Mouse (Mus musculus) left cerebral cortex, adult 11 months (tissue): ENCODE measurements around the gene Gna14.
A peak's percentile ranks its signal among the peaks of the same experiment; 100 is the strongest.

Experiments
- DNase-seq: peaks from one replicate; pipeline ENCODE4 v3.0.0; 2022; ENCODE audit warnings: low spot score

Gna14 gene

DNA sequence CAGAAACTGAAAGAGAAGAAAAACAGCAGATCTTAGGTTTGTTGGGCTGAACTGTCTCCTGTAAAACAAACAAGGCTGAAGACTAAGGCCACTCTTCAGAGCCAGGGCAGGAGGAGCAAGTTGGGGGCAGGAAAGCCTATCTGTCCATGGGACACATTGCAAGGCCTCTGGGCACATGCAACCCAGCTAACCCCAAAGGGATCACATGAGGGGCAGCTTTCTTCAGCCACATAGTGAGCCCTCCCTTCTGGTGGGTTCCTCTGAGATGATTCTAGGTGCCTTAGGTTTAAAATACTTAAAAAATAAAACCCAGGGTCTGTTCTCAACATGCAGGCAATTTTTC, 158.4 kb downstream of the Gna14 start:
- no peak for DNase-seq

DNA sequence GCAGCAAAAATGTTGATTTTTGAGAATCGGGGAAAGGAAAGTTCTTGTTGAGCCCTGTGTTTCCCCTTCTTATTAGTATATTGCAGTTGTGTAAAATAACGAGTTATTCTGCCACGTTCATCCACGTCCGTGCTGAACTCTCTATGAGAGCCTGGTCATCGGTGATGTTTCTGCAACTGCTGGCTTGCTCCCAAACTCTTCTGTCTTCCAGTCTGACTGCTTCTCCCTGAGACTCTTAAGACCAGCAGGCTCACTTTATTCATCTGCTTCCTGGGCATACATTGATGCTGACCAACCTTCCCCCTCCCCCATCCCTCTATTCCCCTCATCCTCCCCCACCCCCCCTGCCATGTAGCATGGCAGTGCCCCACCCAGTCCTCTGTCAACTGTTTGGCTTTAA, 161.7 kb downstream of the Gna14 start:
- DNase-seq, result no peak

GRCm38 (mm10) chr19:16598653-16599297, 163.2 kb downstream of the Gna14 start:
- DNase-seq, result no peak

- DNase-seq, result peak; percentile 72
These were observed 163.9 kb downstream of the Gna14 start for GRCm38 (mm10) chr19:16599298-16599970.

DNA sequence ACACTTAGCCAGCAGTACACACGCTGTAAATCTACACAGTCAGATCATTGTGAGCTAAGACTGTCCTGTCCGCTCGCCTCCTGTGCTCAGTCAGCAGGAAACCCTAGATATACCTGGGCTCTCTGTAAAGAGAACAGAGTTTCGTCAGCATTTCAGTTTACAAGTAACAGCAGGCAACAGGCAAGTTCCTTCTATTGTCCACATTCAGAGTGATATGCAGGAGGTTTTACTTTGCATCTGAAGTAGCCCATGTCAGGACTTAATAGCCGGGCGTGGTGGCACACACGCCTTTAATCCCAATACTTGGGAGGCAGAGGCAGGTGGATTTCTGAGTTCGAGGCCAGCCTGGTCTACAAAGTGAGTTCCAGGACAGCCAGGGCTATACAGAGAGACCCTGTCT, 166.5 kb downstream of the Gna14 start:
- DNase-seq, result no peak

DNA sequence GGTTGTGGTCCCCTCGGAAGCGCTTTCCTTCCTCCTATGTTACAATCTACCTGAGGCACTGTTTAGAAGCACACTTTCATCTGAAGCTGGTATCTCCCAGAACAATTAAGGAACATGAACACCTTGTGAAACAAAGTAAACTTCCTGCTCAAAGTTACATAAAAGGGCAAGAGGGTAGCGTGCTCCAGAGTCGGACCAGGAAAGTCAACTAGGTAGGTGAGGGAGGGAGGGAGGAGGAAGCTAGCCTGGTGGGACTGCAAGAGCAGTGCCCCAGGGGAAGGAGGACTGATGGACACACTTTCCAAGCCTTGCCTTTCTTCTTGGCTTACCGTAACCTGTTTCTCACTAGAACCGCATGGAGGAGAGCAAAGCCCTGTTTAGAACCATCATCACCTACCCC, 172.1 kb downstream of the Gna14 start:
- DNase-seq, result no peak

DNA sequence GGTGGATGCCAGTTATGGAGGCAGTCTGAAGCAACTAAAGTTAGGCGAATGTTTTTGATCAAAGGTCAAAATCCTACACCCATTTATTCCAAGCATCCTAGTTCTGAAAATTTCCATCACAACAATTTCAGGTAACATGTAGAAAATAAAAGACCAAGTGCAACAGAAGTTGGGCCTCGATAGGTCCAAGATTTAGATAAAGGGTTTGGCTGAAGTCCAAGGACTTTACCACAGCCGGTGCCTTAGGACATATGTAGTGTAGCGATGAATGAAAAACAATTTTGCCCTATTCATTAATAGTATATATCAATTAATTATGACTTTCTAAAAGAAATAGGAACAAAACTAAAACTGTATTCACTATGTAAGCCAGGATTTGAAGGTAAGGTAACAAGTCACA, 187.6 kb downstream of the Gna14 start:
- DNase-seq, result no peak

GRCm38 (mm10) chr19:16624994-16625393, 189.4 kb downstream of the Gna14 start:
- DNase-seq, result no peak

- DNase-seq, result no peak
These were observed 190.2 kb downstream of the Gna14 start for GRCm38 (mm10) chr19:16625610-16626395.
